Mouse (Mus musculus) stomach, postnatal 0 days (tissue): ENCODE measurements around the gene Agrp. TPM values are rescaled to one million over a fixed set of nuclear protein-coding genes. Genes with fewer than 3 reads are reported as not detected.
A peak's percentile ranks its signal among the peaks of the same experiment; 100 is the strongest.

Source experiments
- ATAC-seq: fragments of 200-750 bp; cut with Nextera tagmentation; 2 replicates; pipeline ENCODE4 v1.8.0; 2017; ENCODE audit not compliant: low FRiP score, low TSS enrichment
- DNase-seq: peaks from one replicate; pipeline ENCODE4 v3.0.0-alpha.2; 2016; ENCODE audit warnings: low spot score
- H3K27ac ChIP-seq: fragments of 300-500 bp; sonication (generic); replicated peaks from 2 replicates; pipeline ENCODE4 v1.5.1; 2014; ENCODE audit warnings: mild to moderate bottlenecking, control low read depth
- H3K27me3 ChIP-seq: fragments of 300-500 bp; sonication (generic); 2 replicates; pipeline ENCODE4 v1.6.1; 2014; ENCODE audit warnings: low read length; ENCODE audit not compliant: control insufficient read depth, insufficient read depth
- H3K36me3 ChIP-seq: fragments of 300-500 bp; sonication (generic); 2 replicates; pipeline ENCODE4 v1.6.1; 2014; ENCODE audit warnings: low read length, mixed read lengths; ENCODE audit not compliant: control insufficient read depth, insufficient read depth
- H3K4me1 ChIP-seq: fragments of 300-500 bp; sonication (generic); replicated peaks from 2 replicates; pipeline ENCODE4 v1.6.1; 2014; ENCODE audit warnings: antibody characterized with exemption; ENCODE audit not compliant: control insufficient read depth, insufficient read depth
- H3K4me2 ChIP-seq: fragments of 300-500 bp; sonication (generic); replicated peaks from 2 replicates; pipeline ENCODE4 v1.6.1; 2014; ENCODE audit warnings: low read depth, mild to moderate bottlenecking, control low read depth, moderate library complexity
- H3K4me3 ChIP-seq: fragments of 300-500 bp; sonication (generic); 2 replicates; pipeline ENCODE4 v1.5.1; 2014; ENCODE audit warnings: low read depth, low read length, control low read depth
- H3K9ac ChIP-seq: fragments of 300-500 bp; sonication (generic); 2 replicates; pipeline ENCODE4 v1.6.1; 2014; ENCODE audit warnings: mild to moderate bottlenecking, low read length, control low read depth, mixed read lengths
- H3K9me3 ChIP-seq: fragments of 300-500 bp; sonication (generic); 2 replicates; pipeline ENCODE4 v1.6.1; 2016; ENCODE audit warnings: low read length; ENCODE audit not compliant: control insufficient read depth
- CTCF ChIP-seq: IDR thresholded peaks from 2 replicates; pipeline ENCODE4 v1.5.1; 2016; ENCODE audit warnings: antibody characterized with exemption, low read depth, mild to moderate bottlenecking, moderate library complexity
- EP300 ChIP-seq: optimal IDR thresholded peaks from 2 replicates; pipeline ENCODE3; 2016; ENCODE audit warnings: antibody characterized with exemption
- WGBS: fragments of 180-500 bp; shearing (Covaris S2); extraction: QIAGEN DNeasy Blood & Tissue Kit; methylation state at CpG from one replicate; pipeline ENCODE4 v1.1.7; 2014; 5-methylcytosine and 5-hydroxymethylcytosine counted together
- polyA plus RNA-seq: library from polyadenylated mRNA; unstranded; fragments of >200 nt; fragmentation: Nextera tagmentation; extraction: Ambion mirVana; gene quantifications from 2 replicates; pipeline ENCODE4 v1.2.1, GENCODE M21; 2015

The Agrp gene
- polyA plus RNA-seq, 1 experiment from 2014 or later, result 0.45 TPM

- Histone ChIP-seq H3K27ac (no peak overlapping the region), H3K27me3 (no peaks in the 10 kb centered on the region), H3K4me1 (no peaks in the 10 kb centered on the region), H3K36me3 (no peaks in the 10 kb centered on the region), H3K4me3 (no peak overlapping the region), H3K9me3 (no peaks in the 10 kb centered on the region), H3K4me2 (no peak overlapping the region), H3K9ac (no peak overlapping the region)
- ATAC-seq (no peak), DNase-seq (no peak)
- TF ChIP-seq EP300 (no peak), CTCF (no peak)
- WGBS, result 86% methylated on average over 2 of the region's 2 CpGs
Measured at GRCm38 (mm10) chr8:105552032-105552431, 85.2 kb downstream of the Agrp start.

GRCm38 (mm10) chr8:105550083-105550482 is 87.1 kb downstream of the Agrp start:
- Histone ChIP-seq H3K4me3 (no peak overlapping the region), H3K36me3 (no peaks in the 10 kb centered on the region), H3K27ac (no peak overlapping the region), H3K27me3 (no peaks in the 10 kb centered on the region), H3K9ac (no peak overlapping the region), H3K9me3 (no peaks in the 10 kb centered on the region), H3K4me2 (no peak overlapping the region), H3K4me1 (no peaks in the 10 kb centered on the region)
- WGBS, result 64% methylated on average over 2 of the region's 2 CpGs
- TF ChIP-seq CTCF (no peak), EP300 (no peak)
- DNase-seq (no peak), ATAC-seq (peak; percentile 30; the same call in 1 of the 2 replicates)

GRCm38 (mm10) chr8:105549506-105549905 is 87.7 kb downstream of the Agrp start:
- DNase-seq (no peak), ATAC-seq (no peak)
- Histone ChIP-seq H3K4me3 (no peak overlapping the region), H3K9me3 (no peaks in the 10 kb centered on the region), H3K36me3 (no peaks in the 10 kb centered on the region), H3K27ac (no peak overlapping the region), H3K27me3 (no peaks in the 10 kb centered on the region), H3K4me1 (no peaks in the 10 kb centered on the region), H3K4me2 (no peak overlapping the region), H3K9ac (no peak overlapping the region)
- TF ChIP-seq CTCF (no peak), EP300 (no peak)
- 82% methylated on average over 1 of the region's 1 CpGs for WGBS

- H3K9me3 ChIP-seq, result no peaks in the 10 kb centered on the region
- no peak overlapping the region for H3K4me3 ChIP-seq
- no peaks in the 10 kb centered on the region for H3K36me3 ChIP-seq
- no peak overlapping the region for H3K27ac ChIP-seq
- TF ChIP-seq CTCF (no peak), EP300 (no peak)
- ATAC-seq (0 out of 2 replicates have a peak, but pooled peaks have one; percentile 43), DNase-seq (no peak)
- whole genome bisulfite sequencing, result 67% methylated on average over 6 of the region's 6 CpGs
- no peak overlapping the region for H3K9ac ChIP-seq
- no peaks in the 10 kb centered on the region for H3K27me3 ChIP-seq
- no peak overlapping the region for H3K4me2 ChIP-seq
- H3K4me1 ChIP-seq, result no peaks in the 10 kb centered on the region
Measured at GRCm38 (mm10) chr8:105546384-105547350, 90.5 kb downstream of the Agrp start.

- Histone ChIP-seq H3K36me3 (no peaks in the 10 kb centered on the region), H3K27ac (peak overlapping the region; percentile 61; the same call in 1 of the 2 replicates), H3K9me3 (no peaks in the 10 kb centered on the region), H3K9ac (no peak overlapping the region), H3K4me3 (no peak overlapping the region), H3K4me2 (no peak overlapping the region), H3K4me1 (no peaks in the 10 kb centered on the region), H3K27me3 (no peaks in the 10 kb centered on the region)
- ATAC-seq, result no peak
- TF ChIP-seq CTCF (no peak), EP300 (no peak)
- WGBS, result 72% methylated on average over 3 of the region's 3 CpGs
- DNase-seq, result no peak
Measured at GRCm38 (mm10) chr8:105545249-105545648, 91.9 kb downstream of the Agrp start.
